ENCODE assay signal across 25 mouse cellular contexts in the genomic region with DNA sequence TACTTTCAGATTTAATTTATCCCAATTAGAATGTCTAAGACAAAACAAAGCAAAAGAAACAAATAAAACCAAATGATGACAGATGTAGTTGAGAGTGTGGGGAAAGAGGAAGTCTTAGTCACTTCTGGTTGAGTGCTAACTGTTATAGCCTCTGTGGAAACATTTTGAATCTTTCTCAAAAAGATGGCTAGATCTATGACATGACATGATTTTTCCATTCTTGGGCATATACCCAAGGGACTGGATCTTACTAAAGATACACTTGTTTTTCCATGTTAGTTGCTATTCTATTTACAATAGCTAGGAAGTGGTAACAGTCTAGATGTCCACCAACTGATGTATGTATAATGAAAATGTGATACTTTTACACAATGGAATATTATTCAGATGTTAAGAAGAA. TPM values are rescaled to one million over a fixed set of nuclear protein-coding genes. Genes with fewer than 3 reads are reported as not detected.
"Had no signal": no experiment of that assay in that cellular context is flagged by ENCODE, and none has a peak within 500 bp of the region (broad histone marks: within the 10 kb centered on the region; RNA-seq: fewer than 3 reads in every experiment).

No protein-coding gene starts in this region.

- H3K4me3 ChIP-seq: neural tube, embryonic 13.5 days; neural tube, embryonic 15.5 days; stomach, embryonic 15.5 days had no signal

- H3K27ac ChIP-seq: neural tube, embryonic 13.5 days; neural tube, embryonic 15.5 days; stomach, embryonic 15.5 days; stomach, postnatal 0 days had no signal

- H3K36me3 ChIP-seq: neural tube, embryonic 13.5 days; neural tube, embryonic 15.5 days; stomach, embryonic 15.5 days had no signal

- H3K4me1 ChIP-seq: neural tube, embryonic 13.5 days; neural tube, embryonic 15.5 days; stomach, embryonic 15.5 days had no signal

- H3K9me3 ChIP-seq: neural tube, embryonic 13.5 days; neural tube, embryonic 15.5 days; stomach, embryonic 15.5 days had no signal

- H3K4me2 ChIP-seq: neural tube, embryonic 13.5 days; neural tube, embryonic 15.5 days; stomach, embryonic 15.5 days had no signal

- H3K27me3 ChIP-seq: neural tube, embryonic 13.5 days; neural tube, embryonic 15.5 days; stomach, embryonic 15.5 days had no signal

- H3K9ac ChIP-seq: neural tube, embryonic 13.5 days; neural tube, embryonic 15.5 days; stomach, embryonic 15.5 days had no signal

- DNase-seq: retina, postnatal 1 day; right cerebral cortex, adult 18-20 months; right cerebral cortex, postnatal 14 days; right cerebral cortex, postnatal 25 days; right cerebral cortex, postnatal 4 days; spleen, adult 18-20 months; thymus, adult 18-20 months; thymus, adult 2 months; thymus, postnatal 14 days; thymus, postnatal 25 days; thymus, postnatal 36 days; thymus, postnatal 4 days had no signal

RNA-seq across cellular contexts. Expression of gene Olfr1507, which starts 57.9 kb away (rescaled TPM):
- total RNA-seq: neutrophil, adult 5-6 weeks had no signal
- polyA plus RNA-seq: neural tube, embryonic 13.5 days; neural tube, embryonic 14.5 days; neural tube, embryonic 15.5 days; small intestine, adult 2 months; spleen, adult 2 months; stomach, embryonic 14.5 days; stomach, embryonic 15.5 days; stomach, embryonic 16.5 days; stomach, postnatal 0 days; testis, adult 2 months; thymus, postnatal 0 days; urinary bladder, adult 2 months had no signal
